Mouse (Mus musculus): Measurements from ENCODE around the gene Pam.

DNA sequence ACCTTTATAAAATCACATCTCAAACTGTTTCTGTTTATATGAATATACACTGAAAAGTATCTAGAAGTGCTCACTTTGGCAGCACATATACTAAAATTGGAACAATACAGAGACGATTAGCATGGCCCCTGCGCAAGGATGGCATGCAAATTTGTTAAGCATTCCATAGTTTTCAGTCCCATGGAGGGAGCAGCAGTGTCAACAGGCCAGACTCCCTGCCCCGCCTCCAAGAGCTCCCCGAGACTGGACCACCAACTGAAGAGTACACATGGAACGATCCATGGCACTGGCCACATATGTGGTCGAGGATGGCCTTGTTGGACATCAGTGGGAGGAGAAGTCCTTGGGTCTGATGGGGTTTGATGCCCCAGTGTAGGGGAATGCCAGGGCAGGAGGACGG lies 45.7 kb downstream of the Pam start:
- TF ChIP-seq CTCF (IDR thresholded peaks at IDR 0.05; ENCODE audit: low read depth) (no peak), EP300 (optimal IDR thresholded peaks at IDR 0.05) (no peak)

Measured in stomach, postnatal 0 days (tissue).